Mouse (Mus musculus) MEL (cell line): ENCODE measurements around the gene Abat. TPM values are rescaled to one million over a fixed set of nuclear protein-coding genes. Genes with fewer than 3 reads are reported as not detected.

Experiments used
- DNase-seq: peaks from one replicate; pipeline ENCODE4 v3.0.0; 2011; ENCODE audit warnings: low read depth, low spot score
- H3K27ac ChIP-seq: 2 replicates; pipeline ENCODE4 v1.5.1; 2012; ENCODE audit warnings: low read depth, mild to moderate bottlenecking, control low read depth, low read length, moderate library complexity; ENCODE audit not compliant: control insufficient read depth
- H3K27me3 ChIP-seq, 2 experiments: fragments of 150-350 bp in 1 of 2; sonication (generic) in 1 of 2; 2 replicates each; pipeline ENCODE4 v1.6.1; 2012; ENCODE audit warnings: low read length in 2 of 2, mild to moderate bottlenecking in 2 of 2, improper control_type of control experiment in 1 of 2, moderate library complexity in 1 of 2; ENCODE audit not compliant: insufficient read depth in 2 of 2, control insufficient read depth in 1 of 2
- H3K36me3 ChIP-seq, 2 experiments: 2 replicates each; pipeline ENCODE4 v1.6.1; 2012 to 2014; ENCODE audit warnings: low read length in 2 of 2, improper control_type of control experiment in 1 of 2, inconsistent platforms in 1 of 2, mild to moderate bottlenecking in 1 of 2; ENCODE audit not compliant: insufficient read depth in 2 of 2, control insufficient read depth in 1 of 2
- H3K4me1 ChIP-seq, 2 experiments: fragments of 150-350 bp in 1 of 2; sonication (generic) in 1 of 2; 2 replicates each; pipeline ENCODE4 v1.6.1; 2012; ENCODE audit warnings: low read length in 2 of 2, improper control_type of control experiment in 1 of 2, mild to moderate bottlenecking in 1 of 2; ENCODE audit not compliant: insufficient read depth in 2 of 2, control insufficient read depth in 1 of 2
- H3K4me3 ChIP-seq, 2 experiments: fragments of 150-350 bp in 1 of 2; sonication (generic) in 1 of 2; 2 replicates each; pipeline ENCODE4 v1.5.1; 2012; ENCODE audit warnings: low read depth in 2 of 2, low read length in 2 of 2, mild to moderate bottlenecking in 2 of 2, moderate library complexity in 2 of 2, control low read depth in 1 of 2, improper control_type of control experiment in 1 of 2; ENCODE audit not compliant: control insufficient read depth in 1 of 2, insufficient read depth in 1 of 2
- H3K79me2 ChIP-seq: 2 replicates; pipeline ENCODE4 v1.6.1; 2012; ENCODE audit warnings: mild to moderate bottlenecking, low read length, moderate library complexity; ENCODE audit not compliant: control insufficient read depth, poor library complexity, insufficient read depth
- H3K9ac ChIP-seq: 2 replicates; pipeline ENCODE4 v1.6.1; 2012; ENCODE audit warnings: low read depth, mild to moderate bottlenecking, control low read depth, low read length, moderate library complexity; ENCODE audit not compliant: control insufficient read depth, poor library complexity, severe bottlenecking
- H3K9me3 ChIP-seq: fragments of 150-350 bp; sonication (generic); replicated peaks from 2 replicates; pipeline ENCODE4 v1.6.1; 2012; ENCODE audit warnings: mild to moderate bottlenecking, low read length, improper control_type of control experiment, moderate library complexity; ENCODE audit not compliant: insufficient read depth
- CHD1 ChIP-seq: IDR thresholded peaks from 2 replicates; pipeline ENCODE4 v1.6.1; 2012; ENCODE audit warnings: low read depth, mild to moderate bottlenecking, inconsistent platforms, low read length, improper control_type of control experiment
- E2F4 ChIP-seq: IDR thresholded peaks from 2 replicates; pipeline ENCODE4 v1.6.1; 2011; ENCODE audit warnings: low read depth, low read length, improper control_type of control experiment, borderline replicate concordance
- ETS1 ChIP-seq: IDR thresholded peaks from 2 replicates; pipeline ENCODE4 v1.6.1; 2012; ENCODE audit warnings: low read depth, mild to moderate bottlenecking, inconsistent platforms, low read length, improper control_type of control experiment, moderate library complexity
- GATA1 ChIP-seq: IDR thresholded peaks from 2 replicates; pipeline ENCODE4 v1.6.1; 2011; ENCODE audit warnings: low read depth, low read length, improper control_type of control experiment
- MAFK ChIP-seq: IDR thresholded peaks from 2 replicates; pipeline ENCODE4 v1.6.1; 2011; ENCODE audit warnings: low read depth, mild to moderate bottlenecking, low read length, improper control_type of control experiment, borderline replicate concordance
- MYB ChIP-seq: IDR thresholded peaks from 2 replicates; pipeline ENCODE4 v1.6.1; 2011; ENCODE audit warnings: mild to moderate bottlenecking, low read depth, low read length, improper control_type of control experiment
- NRF1 ChIP-seq: IDR thresholded peaks from 2 replicates; pipeline ENCODE4 v1.6.1; 2014; ENCODE audit warnings: low read depth, mild to moderate bottlenecking, inconsistent platforms, low read length, improper control_type of control experiment, moderate library complexity; ENCODE audit not compliant: poor library complexity, insufficient read depth, severe bottlenecking
- POLR2A ChIP-seq, 2 experiments: IDR thresholded peaks; 2 replicates each; pipeline ENCODE4 v1.6.1; 2011 to 2012; ENCODE audit warnings: low read length in 2 of 2, mild to moderate bottlenecking in 2 of 2, control low read depth in 1 of 2, improper control_type of control experiment in 1 of 2, low read depth in 1 of 2, moderate library complexity in 1 of 2; ENCODE audit not compliant: control insufficient read depth in 1 of 2, insufficient read depth in 1 of 2, poor library complexity in 1 of 2
- POLR2AphosphoS2 ChIP-seq: IDR thresholded peaks from 2 replicates; pipeline ENCODE4 v1.6.1; 2011; ENCODE audit warnings: low read length, improper control_type of control experiment
- RAD21 ChIP-seq: IDR thresholded peaks from 2 replicates; pipeline ENCODE4 v1.6.1; 2011; ENCODE audit warnings: mild to moderate bottlenecking, low read depth, low read length, improper control_type of control experiment
- RCOR1 ChIP-seq: IDR thresholded peaks from 2 replicates; pipeline ENCODE4 v1.6.1; 2012; ENCODE audit warnings: low read depth, mild to moderate bottlenecking, inconsistent platforms, low read length, improper control_type of control experiment
- TBP ChIP-seq: IDR thresholded peaks from 2 replicates; pipeline ENCODE4 v1.8.0; 2011; ENCODE audit warnings: low read depth, low read length, improper control_type of control experiment
- USF2 ChIP-seq, 2 experiments: IDR thresholded peaks; 2 replicates each; pipeline ENCODE4 v1.6.1; 2011 to 2012; ENCODE audit warnings: improper control_type of control experiment in 2 of 2, low read length in 2 of 2, borderline replicate concordance in 1 of 2, inconsistent platforms in 1 of 2, low read depth in 1 of 2, mild to moderate bottlenecking in 1 of 2; ENCODE audit not compliant: insufficient read depth in 1 of 2
- polyA plus RNA-seq, 2 experiments: library from polyadenylated mRNA; stranded (reverse) in 1 of 2; unstranded in 1 of 2; fragments of >175 nt in 1 of 2; fragments of >200 nt in 1 of 2; gene quantifications; 2 replicates each; pipeline versions ENCODE4 v1.2.1 to v1.2.4; 2012; ENCODE audit warnings: low replicate concordance in 2 of 2, low read depth in 1 of 2; ENCODE audit not compliant: insufficient read length in 2 of 2, insufficient read depth in 1 of 2, missing spikeins in 1 of 2
- total RNA-seq: library from RNA; depleted of rRNA; stranded (reverse); fragments of 300-350 nt; gene quantifications from 2 replicates; pipeline ENCODE4 v1.2.3, GENCODE M21; 2012

The Abat gene
- total and polyA plus RNA-seq, 3 experiments: 0.27 to 0.77 TPM; not detected in 1

DNA sequence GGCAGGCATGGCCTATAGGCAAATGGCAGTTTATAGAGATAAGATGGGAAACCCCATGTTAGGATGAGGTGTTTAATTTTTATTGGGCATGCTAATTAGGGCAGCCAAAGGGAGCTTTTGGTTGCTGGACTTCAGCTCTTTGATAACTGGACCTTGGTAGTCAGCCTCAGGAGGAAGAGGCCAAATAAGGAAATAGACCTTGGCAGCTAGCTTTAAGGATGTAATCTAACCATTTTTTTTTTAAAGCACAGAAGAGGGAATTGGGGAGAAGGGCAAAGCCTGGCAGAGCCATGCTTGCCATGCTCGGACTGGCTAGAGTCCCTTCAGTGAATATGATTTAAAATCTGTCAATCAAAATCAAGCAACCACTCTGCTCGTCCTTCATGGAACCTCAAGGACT, 117.2 kb downstream of the Abat start:
- Histone ChIP-seq H3K4me3 (no peak overlapping the region), H3K36me3 (peaks cover 1 to 4% of the 10 kb centered on the region in 2 experiments; a peak in 2 of 4 replicates), H3K27me3 (no peaks in the 10 kb centered on the region), H3K79me2 (peaks cover 7% of the 10 kb centered on the region), H3K9me3 (no peaks in the 10 kb centered on the region), H3K9ac (no peak overlapping the region), H3K27ac (peak overlapping the region; percentile 13; the same call in 1 of the 2 replicates), H3K4me1 (peaks cover 0 to 6% of the 10 kb centered on the region in 2 experiments; a peak in 2 of 4 replicates)
- peak; percentile 14; the same call in 1 of the 2 replicates for TF ChIP-seq POLR2AphosphoS2
- no peak for TF ChIP-seq MAFK
- TF ChIP-seq POLR2A (IDR thresholded peaks at IDR 0.05; ENCODE audit: control insufficient read depth in 1 of 2, insufficient read depth in 1 of 2, low read depth in 1 of 2, low read length in 2 of 2, poor library complexity in 1 of 2): peak in 1 of 2 experiments; percentile 20; a peak in 1 of 4 replicates
- DNase-seq: peak; percentile 34

DNA sequence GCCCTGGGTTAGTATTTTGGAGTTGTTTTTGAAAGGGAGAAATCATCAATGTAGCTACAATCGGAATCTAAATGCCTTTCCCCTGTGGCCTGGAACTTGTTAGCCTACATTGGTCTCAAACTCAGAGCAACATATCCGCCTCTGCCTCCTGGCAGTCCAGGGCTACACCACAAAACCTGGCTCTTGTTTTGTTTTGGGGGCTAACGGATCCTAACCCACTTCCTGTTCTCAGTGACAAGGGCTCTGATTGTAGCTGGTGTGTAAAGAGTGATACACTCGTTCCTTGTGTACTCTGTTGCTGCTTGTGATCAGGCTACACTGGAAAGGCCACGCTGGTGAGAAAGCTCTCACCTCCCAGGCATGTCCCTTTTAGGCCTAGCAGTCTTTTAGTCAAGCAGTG, 118.2 kb downstream of the Abat start:
- peaks cover 0 to 9% of the 10 kb centered on the region in 2 experiments; a peak in 2 of 4 replicates for H3K4me1 ChIP-seq
- no peak for TF ChIP-seq MYB
- no peak for TF ChIP-seq E2F4
- no peak for TF ChIP-seq TBP
- TF ChIP-seq USF2 (IDR thresholded peaks at IDR 0.05; ENCODE audit: borderline replicate concordance in 1 of 2, insufficient read depth in 1 of 2, low read depth in 1 of 2, low read length in 2 of 2): no peak
- TF ChIP-seq GATA1: no peak
- TF ChIP-seq CHD1: no peak
- TF ChIP-seq NRF1: no peak
- TF ChIP-seq RCOR1: no peak
- TF ChIP-seq, all 39 proteins: peak for 0
- Histone ChIP-seq H3K9me3 (no peaks in the 10 kb centered on the region), H3K27ac (no peak overlapping the region), H3K36me3 (peaks cover 1 to 9% of the 10 kb centered on the region in 2 experiments; a peak in 2 of 4 replicates), H3K4me3 (no peak overlapping the region), H3K79me2 (peaks cover 17% of the 10 kb centered on the region), H3K9ac (no peak overlapping the region), H3K27me3 (no peaks in the 10 kb centered on the region)
- no peak for DNase-seq

DNA sequence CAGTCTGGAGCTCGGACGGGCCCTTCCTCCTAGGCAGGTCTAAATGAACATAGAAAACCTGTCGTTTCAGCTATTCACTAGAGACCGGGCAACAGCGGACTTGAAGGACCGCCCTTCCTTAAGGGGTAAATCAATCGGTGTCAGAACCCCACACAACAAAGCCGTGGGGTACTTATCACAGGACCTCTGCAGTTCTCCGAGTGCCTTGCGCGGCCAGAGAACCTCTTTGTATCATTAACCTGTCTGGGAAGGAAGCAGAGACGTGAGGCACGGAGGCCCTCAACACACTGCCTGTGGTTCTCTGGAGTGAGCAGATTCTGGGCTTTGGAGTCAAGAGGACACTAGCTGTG, 123.6 kb downstream of the Abat start:
- Histone ChIP-seq H3K36me3 (peaks cover 1 to 38% of the 10 kb centered on the region in 2 experiments; a peak in 2 of 4 replicates), H3K79me2 (peaks cover 49% of the 10 kb centered on the region), H3K9ac (peak overlapping the region; percentile 90), H3K9me3 (no peaks in the 10 kb centered on the region), H3K4me3 (peak overlapping the region; percentile 79 to 85)
- DNase-seq: no peak
- TF ChIP-seq ETS1: 0 out of 2 replicates have a peak, but pooled peaks have one; percentile 20
- TF ChIP-seq RAD21: no peak
- TF ChIP-seq, all 39 proteins: peak for 1
- H3K27me3 ChIP-seq: no peaks in the 10 kb centered on the region
- peak overlapping the region; percentile 89 for H3K27ac ChIP-seq
- peaks cover 6 to 27% of the 10 kb centered on the region in 2 experiments; a peak in 3 of 4 replicates for H3K4me1 ChIP-seq
